Mouse (Mus musculus) liver, embryonic 14.5 days (tissue): ENCODE results near the gene Car10. TPM values are rescaled to one million over a fixed set of nuclear protein-coding genes. Genes with fewer than 3 reads are reported as not detected.

Source experiments
- ATAC-seq: fragments of 200-750 bp; cut with Nextera tagmentation; 2 replicates; pipeline ENCODE4 v1.8.0; 2017; ENCODE audit warnings: moderate number of reproducible peaks, mild to moderate bottlenecking, moderate library complexity; ENCODE audit not compliant: insufficient read depth
- DNase-seq, 3 experiments: peaks; one replicate each; pipeline ENCODE4 v3.0.0-alpha.2; 2012 to 2013; ENCODE audit warnings: low read depth in 3 of 3, low spot score in 3 of 3
- H3K27ac ChIP-seq: fragments of 300-500 bp; sonication (generic); 2 replicates; pipeline ENCODE4 v1.5.1; 2014; ENCODE audit warnings: moderate library complexity, mild to moderate bottlenecking, control low read depth, inconsistent platforms
- H3K27me3 ChIP-seq: fragments of 300-500 bp; sonication (generic); 2 replicates; pipeline ENCODE4 v1.6.1; 2014; ENCODE audit warnings: mild to moderate bottlenecking, low read length, moderate library complexity; ENCODE audit not compliant: control insufficient read depth, insufficient read depth
- H3K36me3 ChIP-seq: fragments of 300-500 bp; sonication (generic); replicated peaks from 2 replicates; pipeline ENCODE4 v1.6.1; 2014; ENCODE audit warnings: low read depth; ENCODE audit not compliant: control insufficient read depth, insufficient read depth
- H3K4me1 ChIP-seq, 2 experiments: fragments of 200-500 bp in 1 of 2; fragments of 300-500 bp in 1 of 2; sonication (generic) in 1 of 2; replicated peaks; 2 replicates each; pipeline ENCODE4 v1.6.1; 2012 to 2014; ENCODE audit warnings: antibody characterized with exemption in 1 of 2, inconsistent platforms in 1 of 2, low read length in 1 of 2; ENCODE audit not compliant: control insufficient read depth in 2 of 2, insufficient read depth in 2 of 2
- H3K4me2 ChIP-seq: fragments of 300-500 bp; sonication (generic); 2 replicates; pipeline ENCODE4 v1.6.1; 2014; ENCODE audit warnings: low read depth, mild to moderate bottlenecking, control low read depth, moderate library complexity
- H3K4me3 ChIP-seq, 2 experiments: fragments of 200-500 bp in 1 of 2; fragments of 300-500 bp in 1 of 2; sonication (generic) in 1 of 2; 2 replicates each; pipeline ENCODE4 v1.5.1; 2012 to 2014; ENCODE audit warnings: low read depth in 2 of 2, low read length in 2 of 2, mild to moderate bottlenecking in 2 of 2, control low read depth in 1 of 2, inconsistent platforms in 1 of 2, moderate library complexity in 1 of 2; ENCODE audit not compliant: insufficient read depth in 1 of 2
- H3K9ac ChIP-seq: fragments of 300-500 bp; sonication (generic); replicated peaks from 2 replicates; pipeline ENCODE4 v1.6.1; 2014; ENCODE audit warnings: mild to moderate bottlenecking, control low read depth, moderate library complexity
- H3K9me3 ChIP-seq: fragments of 300-500 bp; sonication (generic); 2 replicates; pipeline ENCODE4 v1.6.1; 2016; ENCODE audit warnings: low read length, mixed read lengths; ENCODE audit not compliant: control insufficient read depth
- CTCF ChIP-seq: IDR thresholded peaks from 2 replicates; pipeline ENCODE4 v1.5.1; 2016; ENCODE audit warnings: antibody characterized with exemption, low read depth, control low read depth
- EP300 ChIP-seq: IDR thresholded peaks from 2 replicates; pipeline ENCODE4 v1.6.1; 2016; ENCODE audit warnings: antibody characterized with exemption, low read depth
- WGBS: fragments of 180-500 bp; shearing (Covaris S2); extraction: QIAGEN DNeasy Blood & Tissue Kit; methylation state at CpG from one replicate; pipeline ENCODE4 v1.1.7; 2014; ENCODE audit not compliant: insufficient replicate concordance; 5-methylcytosine and 5-hydroxymethylcytosine counted together
- polyA plus RNA-seq, 2 experiments: library from polyadenylated mRNA; depleted of rRNA in 1 of 2; stranded (reverse) in 1 of 2; unstranded in 1 of 2; fragments of >200 nt; fragmentation: Nextera tagmentation in 1 of 2; extraction: Ambion mirVana in 1 of 2; gene quantifications; 2 replicates each; pipeline versions ENCODE4 v1.2.1 to v1.2.3; 2012 to 2014

Gene Car10
- polyA plus RNA-seq, 2 experiments = not detected

- Histone ChIP-seq H3K27ac (no peak overlapping the region), H3K9me3 (no peaks in the 10 kb centered on the region), H3K4me3 (no peak overlapping the region), H3K9ac (no peak overlapping the region), H3K4me1 (no peaks in the 10 kb centered on the region; a peak in 1 of 4 replicates), H3K36me3 (no peaks in the 10 kb centered on the region), H3K27me3 (no peaks in the 10 kb centered on the region), H3K4me2 (no peak overlapping the region)
- WGBS = 57% methylated on average over 4 of the region's 4 CpGs
- ATAC-seq (no peak), DNase-seq (no peak)
- TF ChIP-seq EP300 (no peak), CTCF (no peak)
These were observed 500.3 kb downstream of the Car10 start for GRCm38 (mm10) chr11:93598175-93598574.

- Histone ChIP-seq H3K27me3 (no peaks in the 10 kb centered on the region), H3K9ac (no peak overlapping the region), H3K4me3 (no peak overlapping the region), H3K4me1 (no peaks in the 10 kb centered on the region; a peak in 1 of 4 replicates), H3K36me3 (no peaks in the 10 kb centered on the region), H3K4me2 (no peak overlapping the region), H3K27ac (no peak overlapping the region), H3K9me3 (no peaks in the 10 kb centered on the region)
- 50% methylated on average over 3 of the region's 3 CpGs for WGBS
- DNase-seq = no peak
- no peak for ATAC-seq
- TF ChIP-seq CTCF (no peak), EP300 (no peak)
These were observed 501.9 kb downstream of the Car10 start for GRCm38 (mm10) chr11:93599755-93600154.

DNA sequence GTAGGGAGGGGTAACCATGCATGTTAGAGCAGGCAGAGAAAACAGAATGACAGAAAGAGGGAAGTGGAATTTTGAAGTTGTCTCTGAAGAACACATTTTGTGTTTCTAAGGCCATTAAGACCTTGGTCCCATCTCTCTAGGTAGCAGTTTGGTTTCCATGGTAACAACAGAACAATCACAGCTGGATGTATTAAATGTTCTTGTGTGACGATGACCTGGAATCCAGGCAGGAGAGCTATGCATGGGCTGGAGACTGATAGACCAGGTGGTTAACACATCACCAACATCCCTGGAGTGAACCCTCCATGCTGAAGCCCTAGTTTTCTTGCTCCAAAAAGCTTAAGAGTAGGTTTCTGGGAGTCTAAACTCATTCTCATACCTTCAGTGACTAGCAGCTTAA is 505.7 kb downstream of the Car10 start:
- DNase-seq (no peak), ATAC-seq (no peak)
- H3K9ac ChIP-seq = no peak overlapping the region
- H3K27me3 ChIP-seq = no peaks in the 10 kb centered on the region
- no peaks in the 10 kb centered on the region for H3K36me3 ChIP-seq
- H3K4me2 ChIP-seq = no peak overlapping the region
- no peak overlapping the region for H3K4me3 ChIP-seq
- WGBS = 81% methylated on average over 1 of the region's 1 CpGs
- no peaks in the 10 kb centered on the region for H3K9me3 ChIP-seq
- no peak overlapping the region for H3K27ac ChIP-seq
- H3K4me1 ChIP-seq = no peaks in the 10 kb centered on the region; a peak in 1 of 4 replicates
- TF ChIP-seq EP300 (no peak), CTCF (no peak)

DNA sequence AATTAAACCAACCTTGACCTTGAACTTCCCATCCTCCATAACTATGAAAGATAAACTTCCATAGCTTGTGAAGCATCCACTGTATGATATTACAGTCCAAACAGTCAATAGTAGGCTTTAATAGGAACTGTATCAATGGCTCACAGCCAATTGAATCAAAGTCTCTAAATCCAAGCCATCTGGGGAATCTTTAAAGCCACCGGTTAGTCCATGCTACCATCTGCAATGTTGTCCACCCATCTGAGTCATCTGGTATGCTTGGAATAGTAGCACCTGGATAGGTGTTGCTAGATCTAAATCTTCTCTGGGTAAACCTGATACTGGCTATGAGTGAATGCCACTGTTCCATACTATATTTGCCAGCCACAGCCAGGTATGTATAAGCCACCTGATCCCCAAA is 509.3 kb downstream of the Car10 start:
- no peaks in the 10 kb centered on the region for H3K36me3 ChIP-seq

GRCm38 (mm10) chr11:93608716-93609115 is 510.9 kb downstream of the Car10 start:
- Histone ChIP-seq H3K27ac (no peak overlapping the region), H3K4me2 (no peak overlapping the region), H3K9ac (no peak overlapping the region), H3K9me3 (no peaks in the 10 kb centered on the region), H3K4me1 (no peaks in the 10 kb centered on the region), H3K36me3 (no peaks in the 10 kb centered on the region), H3K4me3 (no peak overlapping the region), H3K27me3 (no peaks in the 10 kb centered on the region)
- TF ChIP-seq CTCF (no peak), EP300 (no peak)
- DNase-seq (no peak), ATAC-seq (no peak)
- 48% methylated on average over 7 of the region's 7 CpGs for WGBS

More for the DNA sequence above, 509.3 kb downstream of the Car10 start:
- H3K4me1 ChIP-seq = no peaks in the 10 kb centered on the region; a peak in 1 of 4 replicates
- no peak overlapping the region for H3K4me2 ChIP-seq
- ATAC-seq (no peak), DNase-seq (no peak)
- no peak overlapping the region for H3K9ac ChIP-seq
- H3K4me3 ChIP-seq = no peak overlapping the region
- 82% methylated on average over 1 of the region's 1 CpGs for WGBS
- no peaks in the 10 kb centered on the region for H3K9me3 ChIP-seq
- TF ChIP-seq CTCF = no peak
- no peak for TF ChIP-seq EP300
- no peak overlapping the region for H3K27ac ChIP-seq
- H3K27me3 ChIP-seq = no peaks in the 10 kb centered on the region

DNA sequence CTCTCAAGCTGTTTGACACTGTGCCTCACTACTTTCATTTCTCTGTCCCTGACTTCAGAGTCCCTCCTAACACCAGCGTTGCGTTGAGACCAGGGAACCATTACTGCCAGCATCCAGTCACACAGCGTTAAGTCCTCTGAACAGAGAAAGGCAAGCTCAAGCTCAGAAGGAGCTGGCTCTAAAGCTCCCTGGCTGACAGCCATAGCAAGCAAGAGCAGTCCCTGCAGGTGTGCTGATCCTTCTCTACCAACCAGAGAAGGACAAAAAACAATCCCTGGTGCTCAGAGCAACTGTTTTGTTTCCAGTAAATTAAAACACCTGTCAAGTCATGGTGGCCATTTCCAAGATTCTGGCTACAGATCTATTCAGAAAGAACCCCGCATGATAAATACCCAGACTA is 514.2 kb downstream of the Car10 start:
- ATAC-seq (no peak), DNase-seq (no peak)
- no peak for TF ChIP-seq EP300
- TF ChIP-seq CTCF = no peak
- no peaks in the 10 kb centered on the region for H3K36me3 ChIP-seq
- H3K27me3 ChIP-seq = no peaks in the 10 kb centered on the region
- 69% methylated on average over 4 of the region's 4 CpGs for WGBS
- no peak overlapping the region for H3K4me3 ChIP-seq
- no peaks in the 10 kb centered on the region for H3K4me1 ChIP-seq
- H3K27ac ChIP-seq = no peak overlapping the region
- H3K4me2 ChIP-seq = no peak overlapping the region
- H3K9me3 ChIP-seq = no peaks in the 10 kb centered on the region
- no peak overlapping the region for H3K9ac ChIP-seq
